Mouse (Mus musculus): Measurements from ENCODE around the gene Rbl1.
A peak's percentile ranks its signal among the peaks of the same experiment; 100 is the strongest.
"Not testable (repeated sequence)": the region's sequence is repeated elsewhere in the genome, so short reads cannot be mapped to it uniquely, and the experiment has no call there.

Gene Rbl1

GRCm38 (mm10) chr2:157204366-157205218 lies at the start of gene Rbl1:
Gene Rbl1 (minus strand): TSS chr2:157204534.
- DNase-seq (ENCODE audit: inconsistent ontology term): peak; percentile 98

GRCm38 (mm10) chr2:157248111-157248510 lies 43.8 kb upstream of the Rbl1 start:
- no peak for DNase-seq (ENCODE audit: inconsistent ontology term)

GRCm38 (mm10) chr2:157245603-157246002 lies 41.3 kb upstream of the Rbl1 start:
- DNase-seq (ENCODE audit: inconsistent ontology term): no peak

- DNase-seq (ENCODE audit: inconsistent ontology term): no peak
Measured at GRCm38 (mm10) chr2:157245001-157245400, 40.7 kb upstream of the Rbl1 start.

- DNase-seq (ENCODE audit: inconsistent ontology term): no peak
Measured at GRCm38 (mm10) chr2:157235946-157236345, 31.6 kb upstream of the Rbl1 start.

GRCm38 (mm10) chr2:157221916-157222315 lies 17.6 kb upstream of the Rbl1 start:
- DNase-seq (ENCODE audit: inconsistent ontology term): not testable (repeated sequence)

- DNase-seq (ENCODE audit: inconsistent ontology term): no peak
Measured at GRCm38 (mm10) chr2:157220108-157220507, 15.8 kb upstream of the Rbl1 start.

GRCm38 (mm10) chr2:157211731-157212130 lies 7.4 kb upstream of the Rbl1 start:
- DNase-seq (ENCODE audit: inconsistent ontology term): no peak

GRCm38 (mm10) chr2:157203459-157204365 lies 622 bp downstream of the Rbl1 start:
- DNase-seq (ENCODE audit: inconsistent ontology term): peak; percentile 64

GRCm38 (mm10) chr2:157203026-157203425 lies 1.3 kb downstream of the Rbl1 start:
- no peak for DNase-seq (ENCODE audit: inconsistent ontology term)

- no peak for DNase-seq (ENCODE audit: inconsistent ontology term)
Measured at GRCm38 (mm10) chr2:157202361-157202760, 2.0 kb downstream of the Rbl1 start.

GRCm38 (mm10) chr2:157201081-157201830 lies 3.1 kb downstream of the Rbl1 start:
- peak; percentile 57 for DNase-seq (ENCODE audit: inconsistent ontology term)

- not testable (repeated sequence) for DNase-seq (ENCODE audit: inconsistent ontology term)
Measured at GRCm38 (mm10) chr2:157198405-157198804, 5.9 kb downstream of the Rbl1 start.

GRCm38 (mm10) chr2:157190651-157191050 lies 13.7 kb downstream of the Rbl1 start:
- DNase-seq (ENCODE audit: inconsistent ontology term): no peak

- no peak for DNase-seq (ENCODE audit: inconsistent ontology term)
Measured at GRCm38 (mm10) chr2:157187223-157187622, 17.1 kb downstream of the Rbl1 start.

GRCm38 (mm10) chr2:157186504-157186903 lies 17.8 kb downstream of the Rbl1 start:
- DNase-seq (ENCODE audit: inconsistent ontology term): no peak

GRCm38 (mm10) chr2:157185022-157185660 lies 19.2 kb downstream of the Rbl1 start:
- no peak for DNase-seq (ENCODE audit: inconsistent ontology term)

- DNase-seq (ENCODE audit: inconsistent ontology term): no peak
Measured at GRCm38 (mm10) chr2:157178167-157178566, 26.2 kb downstream of the Rbl1 start.

- no peak for DNase-seq (ENCODE audit: inconsistent ontology term)
Measured at GRCm38 (mm10) chr2:157176248-157176647, 28.1 kb downstream of the Rbl1 start.

GRCm38 (mm10) chr2:157174416-157174815 lies 29.9 kb downstream of the Rbl1 start:
- DNase-seq (ENCODE audit: inconsistent ontology term): no peak

GRCm38 (mm10) chr2:157173555-157173954 lies 30.8 kb downstream of the Rbl1 start:
- no peak for DNase-seq (ENCODE audit: inconsistent ontology term)

All from Muller cell, postnatal 12 days (primary cell).